Mouse (Mus musculus) thymus, adult 2 months (tissue): ENCODE measurements around the gene Dact2.

ENCODE experiments used
- CTCF ChIP-seq: fragments of 200-500 bp; IDR thresholded peaks from 2 replicates; pipeline ENCODE4 v1.5.1; 2012; ENCODE audit warnings: mild to moderate bottlenecking, control low read depth, low read length, moderate library complexity, borderline replicate concordance; ENCODE audit not compliant: control insufficient read depth, poor library complexity, insufficient read depth; ENCODE audit errors: extremely low read depth
- POLR2A ChIP-seq: fragments of 200-500 bp; IDR thresholded peaks from 2 replicates; pipeline ENCODE4 v1.6.1; 2012; ENCODE audit warnings: mild to moderate bottlenecking, low read length, control low read depth, moderate library complexity; ENCODE audit not compliant: control insufficient read depth, poor library complexity, insufficient read depth; ENCODE audit errors: extremely low read depth

DNA sequence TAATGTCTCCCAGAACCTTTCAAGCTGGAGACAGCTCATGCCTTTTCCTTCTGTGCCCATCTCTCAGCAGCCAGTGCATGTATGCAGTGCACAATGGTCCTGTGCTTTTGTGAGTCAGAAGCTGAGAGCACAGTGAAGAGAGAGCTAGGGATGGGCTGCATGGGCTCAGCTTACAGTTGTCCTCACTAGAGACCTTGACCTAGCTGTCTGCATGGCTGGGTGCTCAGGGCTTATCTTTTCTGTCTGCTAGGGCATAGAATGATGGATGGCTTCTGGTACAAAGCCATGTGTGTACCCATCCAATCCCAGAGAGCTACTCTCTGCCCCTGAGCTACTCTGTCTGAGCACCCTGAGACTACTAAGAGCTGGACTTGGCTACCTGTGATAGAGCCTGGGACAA, 17.0 kb downstream of the Dact2 start:
- TF ChIP-seq CTCF (no peak), POLR2A (no peak)
